Mouse (Mus musculus) erythroblast, embryonic 14.5 days (primary cell): Measurements from ENCODE around the gene Tmem216.

Source experiments
- GATA1 ChIP-seq: IDR thresholded peaks from 2 replicates; pipeline ENCODE4 v1.6.1; 2012; ENCODE audit warnings: low read length, inconsistent platforms, mixed read lengths
- TAL1 ChIP-seq: IDR thresholded peaks from 3 replicates; pipeline ENCODE4 v1.6.1; 2012; ENCODE audit warnings: low read length, inconsistent platforms, mixed read lengths

- TF ChIP-seq GATA1 (no peak), TAL1 (no peak)
These were observed 31.2 kb upstream of the Tmem216 start for GRCm38 (mm10) chr19:10587231-10587630.
